Mouse (Mus musculus) macrophage (primary cell): Measurements from ENCODE around the gene Arl5c. TPM values are rescaled to one million over a fixed set of nuclear protein-coding genes. Genes with fewer than 3 reads are reported as not detected.
"Not testable (repeated sequence)": the region's sequence is repeated elsewhere in the genome, so short reads cannot be mapped to it uniquely, and the experiment has no call there.

ENCODE experiments used
- H3K27ac ChIP-seq: fragments of 350-480 bp; formaldehyde crosslinking; 2 replicates; pipeline ENCODE4 v1.9.0; 2021
- H3K36me3 ChIP-seq: fragments of 350-480 bp; formaldehyde crosslinking; 2 replicates; pipeline ENCODE4 v1.9.0; 2021; ENCODE audit errors: inconsistent target
- H3K4me3 ChIP-seq: fragments of 350-480 bp; formaldehyde crosslinking; 2 replicates; pipeline ENCODE4 v1.9.0; 2021; ENCODE audit errors: inconsistent target
- H3K79me2 ChIP-seq: fragments of 350-480 bp; formaldehyde crosslinking; 2 replicates; pipeline ENCODE4 v1.9.0; 2021; ENCODE audit errors: inconsistent target
- WGBS: methylation state at CpG from one replicate; pipeline ENCODE4 v1.1.7; 2026; ENCODE audit warnings: inconsistent platforms; ENCODE audit not compliant: missing documents; 5-methylcytosine and 5-hydroxymethylcytosine counted together
- polyA plus RNA-seq: library from polyadenylated mRNA; stranded (reverse); fragments of 250-400 nt; gene quantifications from 3 replicates; pipeline ENCODE4 v1.2.4, GENCODE M21; 2018; ENCODE audit warnings: inconsistent platforms

The Arl5c gene
- polyA plus RNA-seq, 1 experiment from 2014 or later = 38.4 TPM

- Histone ChIP-seq H3K79me2 (no peaks in the 10 kb centered on the region), H3K4me3 (no peak overlapping the region), H3K27ac (no peak overlapping the region), H3K36me3 (no peaks in the 10 kb centered on the region)
- 88% methylated on average over 14 of the region's 16 CpGs for WGBS
Measured at GRCm38 (mm10) chr11:97953179-97953938, 42.6 kb downstream of the Arl5c start.

GRCm38 (mm10) chr11:97952367-97953006 lies 43.5 kb downstream of the Arl5c start:
- Histone ChIP-seq H3K79me2 (no peaks in the 10 kb centered on the region), H3K27ac (no peak overlapping the region), H3K4me3 (no peak overlapping the region), H3K36me3 (no peaks in the 10 kb centered on the region)
- 100% methylated on average over 1 of the region's 1 CpGs for WGBS

GRCm38 (mm10) chr11:97949703-97950475 lies 46.1 kb downstream of the Arl5c start:
- Histone ChIP-seq H3K27ac (no peak overlapping the region), H3K36me3 (no peaks in the 10 kb centered on the region), H3K79me2 (no peaks in the 10 kb centered on the region), H3K4me3 (no peak overlapping the region)
- WGBS = 74% methylated on average over 20 of the region's 20 CpGs

- Histone ChIP-seq H3K79me2 (no peaks in the 10 kb centered on the region), H3K4me3 (no peak overlapping the region), H3K36me3 (no peaks in the 10 kb centered on the region), H3K27ac (no peak overlapping the region)
- WGBS = 44% methylated on average over 6 of the region's 7 CpGs
Measured at GRCm38 (mm10) chr11:97947426-97947825, 48.6 kb downstream of the Arl5c start.

- 49% methylated on average over 6 of the region's 7 CpGs for WGBS
- H3K36me3 ChIP-seq, H3K4me3 ChIP-seq, H3K79me2 ChIP-seq, H3K27ac ChIP-seq: not testable (repeated sequence)
Measured at GRCm38 (mm10) chr11:97945738-97946289, 50.2 kb downstream of the Arl5c start.

GRCm38 (mm10) chr11:97945031-97945430 lies 51.0 kb downstream of the Arl5c start:
- Histone ChIP-seq H3K27ac (no peak overlapping the region), H3K36me3 (no peaks in the 10 kb centered on the region), H3K4me3 (no peak overlapping the region), H3K79me2 (no peaks in the 10 kb centered on the region)
- WGBS = 89% methylated on average over 8 of the region's 10 CpGs

- Histone ChIP-seq H3K4me3 (no peak overlapping the region), H3K27ac (no peak overlapping the region), H3K79me2 (no peaks in the 10 kb centered on the region), H3K36me3 (no peaks in the 10 kb centered on the region)
- WGBS = 69% methylated on average over 5 of the region's 5 CpGs
Measured at GRCm38 (mm10) chr11:97943256-97943655, 52.7 kb downstream of the Arl5c start.

GRCm38 (mm10) chr11:97942420-97943111 lies 53.4 kb downstream of the Arl5c start:
- WGBS = 47% methylated on average over 15 of the region's 15 CpGs
- Histone ChIP-seq H3K36me3 (no peaks in the 10 kb centered on the region), H3K27ac (no peak overlapping the region), H3K79me2 (no peaks in the 10 kb centered on the region), H3K4me3 (no peak overlapping the region)

Other genes with a start within 250 kb of the Arl5c start
- gene Cwc25, start 229.6 kb downstream of the Arl5c start, polyA plus RNA-seq = 16.4 to 22.4 TPM (median 16.9 TPM) in 3 replicates
- not detected in 3 replicates for gene 1700001P01Rik, start 220.3 kb downstream of the Arl5c start, polyA plus RNA-seq
- 992 to 1,238 TPM (median 1,231 TPM) in 3 replicates for gene Rpl23, start 213.7 kb downstream of the Arl5c start, polyA plus RNA-seq
- 151 to 499 TPM (median 254 TPM) in 3 replicates for gene Lasp1, start 197.2 kb downstream of the Arl5c start, polyA plus RNA-seq
- 0.68 to 1.1 TPM (median 0.72 TPM) in 3 replicates for gene B230217C12Rik, start 155.4 kb downstream of the Arl5c start, polyA plus RNA-seq
- gene Fbxo47, start 112.0 kb downstream of the Arl5c start, polyA plus RNA-seq = 0.14 to 0.69 TPM (median 0.51 TPM) in 3 replicates
- 13.4 to 21.7 TPM (median 14.8 TPM) in 3 replicates for gene Plxdc1, start 9.7 kb downstream of the Arl5c start, polyA plus RNA-seq
- gene Cacnb1, start 26.9 kb upstream of the Arl5c start, polyA plus RNA-seq = 0.52 to 3.0 TPM (median 1.7 TPM) in 3 replicates
- 1,810 to 2,012 TPM (median 1,833 TPM) in 3 replicates for gene Rpl19, start 30.5 kb upstream of the Arl5c start, polyA plus RNA-seq
- gene Stac2, start 57.3 kb upstream of the Arl5c start, polyA plus RNA-seq = 3.4 to 15.5 TPM (median 9.6 TPM) in 3 replicates
- gene Fbxl20, start 154.2 kb upstream of the Arl5c start, polyA plus RNA-seq = 6.5 to 19.0 TPM (median 13.4 TPM) in 3 replicates
- gene Med1, start 197.1 kb upstream of the Arl5c start, polyA plus RNA-seq = 19.0 to 20.5 TPM (median 19.3 TPM) in 3 replicates
- gene Cdk12, start 206.9 kb upstream of the Arl5c start, polyA plus RNA-seq = 15.1 to 22.0 TPM (median 19.2 TPM) in 3 replicates